Mouse (Mus musculus): ENCODE results near the gene Cep128.

DNA sequence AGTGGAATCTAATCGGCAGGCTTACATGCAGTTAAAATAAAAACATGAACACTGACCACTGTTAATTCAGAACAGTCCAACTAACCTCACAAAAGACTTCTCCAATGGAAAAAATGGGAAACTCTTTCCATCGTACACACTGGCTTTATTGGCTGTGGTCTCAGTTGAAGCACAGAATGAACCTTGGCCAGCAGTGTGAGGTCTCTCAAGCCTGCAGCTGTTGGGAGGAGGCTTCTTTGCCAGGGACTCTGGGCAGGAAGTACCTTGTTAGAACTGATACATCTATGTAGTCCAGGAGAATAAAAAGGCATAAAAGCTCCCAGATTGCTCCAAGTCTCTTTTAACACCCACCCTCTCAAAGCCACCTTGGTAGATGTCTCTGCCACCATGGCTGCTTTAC lies 390.9 kb downstream of the Cep128 start:
- TF ChIP-seq CEBPB (IDR thresholded peaks at IDR 0.05; ENCODE audit: low read depth), result no peak
- TF ChIP-seq CTCF (IDR thresholded peaks at IDR 0.05; ENCODE audit: control insufficient read depth, insufficient read depth, insufficient read length), result no peak
- TF ChIP-seq FOSL1 (IDR thresholded peaks at IDR 0.05; ENCODE audit: insufficient read depth, low read length, poor library complexity, severe bottlenecking), result no peak
- no peak for TF ChIP-seq MYOD1 (IDR thresholded peaks at IDR 0.05; ENCODE audit: control insufficient read depth, insufficient read length, low read depth)
- no peak for TF ChIP-seq MYOG (IDR thresholded peaks at IDR 0.05; ENCODE audit: control insufficient read depth, extremely low read depth, insufficient read length)
- TF ChIP-seq MAX (IDR thresholded peaks at IDR 0.05), result no peak
